Comparison of ENCODE assay signal across 29 mouse cellular contexts in genomic region chr2:124145528-124145927, GRCm38 (mm10). TPM values are rescaled to one million over a fixed set of nuclear protein-coding genes. Genes with fewer than 3 reads are reported as not detected.
DNase-seq lines count a peak whose midpoint lies in the region; ATAC-seq and TF ChIP-seq lines count a peak whose summit lies in the region.
"Had no signal": no experiment of that assay in that cellular context is flagged by ENCODE, and none has a peak within 500 bp of the region (broad histone marks: within the 10 kb centered on the region; RNA-seq: fewer than 3 reads in every experiment).

No protein-coding gene starts in this region.

- no peaks in the 10 kb centered on the region for H3K36me3 ChIP-seq in hindbrain, embryonic 11.5 days (ENCODE audit: control insufficient read depth, insufficient read depth, low read length)
- no peaks in the 10 kb centered on the region for H3K36me3 ChIP-seq in hindbrain, postnatal 0 days (ENCODE audit: insufficient read depth, low read length)
- H3K36me3 ChIP-seq: embryonic facial prominence, embryonic 12.5 days; G1E; hindbrain, embryonic 15.5 days; intestine, embryonic 15.5 days; limb, embryonic 15.5 days; liver, embryonic 15.5 days; lung, embryonic 15.5 days; stomach, embryonic 15.5 days had no signal

- H3K27ac ChIP-seq in hindbrain, embryonic 11.5 days (ENCODE audit: low read depth, low read length), result no peak overlapping the region
- H3K27ac ChIP-seq in hindbrain, postnatal 0 days, result no peak overlapping the region
- H3K27ac ChIP-seq: embryonic facial prominence, embryonic 12.5 days; forebrain, embryonic 13.5 days; hindbrain, embryonic 15.5 days; intestine, embryonic 15.5 days; limb, embryonic 15.5 days; liver, embryonic 15.5 days; lung, embryonic 15.5 days; stomach, embryonic 15.5 days had no signal

- H3K9me3 ChIP-seq in hindbrain, embryonic 11.5 days (ENCODE audit: control insufficient read depth, low read length), result no peaks in the 10 kb centered on the region
- H3K9me3 ChIP-seq in hindbrain, postnatal 0 days (ENCODE audit: low read length), result no peaks in the 10 kb centered on the region
- H3K9me3 ChIP-seq: embryonic facial prominence, embryonic 12.5 days; forebrain, embryonic 13.5 days; hindbrain, embryonic 15.5 days; intestine, embryonic 15.5 days; limb, embryonic 15.5 days; liver, embryonic 15.5 days; lung, embryonic 15.5 days; megakaryocyte, embryonic 14.5 days; stomach, embryonic 15.5 days had no signal

- TF ChIP-seq CTCF in hindbrain, postnatal 0 days (IDR thresholded peaks at IDR 0.05; ENCODE audit: low read depth), result no peak

- H3K9ac ChIP-seq in hindbrain, embryonic 11.5 days (ENCODE audit: low read depth, low read length), result no peak overlapping the region
- H3K9ac ChIP-seq in hindbrain, postnatal 0 days (replicated peaks; ENCODE audit: low read length), result no peak overlapping the region
- H3K9ac ChIP-seq: embryonic facial prominence, embryonic 12.5 days; forebrain, embryonic 13.5 days; hindbrain, embryonic 15.5 days; intestine, embryonic 15.5 days; limb, embryonic 15.5 days; liver, embryonic 15.5 days; lung, embryonic 15.5 days; stomach, embryonic 15.5 days had no signal

- WGBS in hindbrain, embryonic 11.5 days, result 5% methylated on average over 1 of the region's 1 CpGs
- 6% methylated on average over 1 of the region's 1 CpGs for WGBS in hindbrain, postnatal 0 days

- no peak overlapping the region for H3K4me3 ChIP-seq in hindbrain, embryonic 11.5 days (ENCODE audit: low read depth, low read length)
- H3K4me3 ChIP-seq in hindbrain, postnatal 0 days (ENCODE audit: low read length), result no peak overlapping the region
- H3K4me3 ChIP-seq: embryonic facial prominence, embryonic 12.5 days; forebrain, embryonic 13.5 days; hindbrain, embryonic 15.5 days; intestine, embryonic 15.5 days; limb, embryonic 15.5 days; liver, embryonic 15.5 days; lung, embryonic 15.5 days; megakaryocyte, embryonic 14.5 days; stomach, embryonic 15.5 days had no signal

- DNase-seq in embryo, embryonic 10 days (ENCODE audit: low spot score), result peak; percentile 8
- DNase-seq in embryo, embryonic 10.5 days (ENCODE audit: low spot score), result no peak
- DNase-seq in hindbrain, embryonic 11.5 days (ENCODE audit: low spot score), result peak; percentile 19
- DNase-seq in hindbrain, postnatal 0 days (ENCODE audit: low spot score), result no peak
- DNase-seq in ES-CJ7 (ENCODE audit: low read depth, low spot score), result peak; percentile 88
- peak; percentile 12 for DNase-seq in retina, embryonic 14.5 days (ENCODE audit: low spot score)
- no peak for DNase-seq in spleen, postnatal 10 days (ENCODE audit: low spot score in 2 of 2)
- DNase-seq: adrenal gland, postnatal 25 days; cerebellum, adult 8-10 months; gastrocnemius, postnatal 10 days; kidney, adult 8-10 months; kidney, postnatal 14 days; left cerebral cortex, postnatal 4 days; lung, postnatal 36 days; right cerebral cortex, adult 18-20 months; right cerebral cortex, postnatal 4 days; thymus, postnatal 36 days had no signal

- ATAC-seq in hindbrain, embryonic 11.5 days (ENCODE audit: low FRiP score), result peak; percentile 91
- no peak for ATAC-seq in hindbrain, postnatal 0 days
- ATAC-seq: forebrain, embryonic 13.5 days; intestine, embryonic 15.5 days; Patski had no signal

- no peaks in the 10 kb centered on the region for H3K27me3 ChIP-seq in hindbrain, embryonic 11.5 days (ENCODE audit: control insufficient read depth, insufficient read depth, low read length)
- H3K27me3 ChIP-seq in hindbrain, postnatal 0 days (ENCODE audit: insufficient read depth, low read length), result no peaks in the 10 kb centered on the region
- H3K27me3 ChIP-seq: embryonic facial prominence, embryonic 12.5 days; forebrain, embryonic 13.5 days; hindbrain, embryonic 15.5 days; intestine, embryonic 15.5 days; limb, embryonic 15.5 days; liver, embryonic 15.5 days; lung, embryonic 15.5 days; megakaryocyte, embryonic 14.5 days; stomach, embryonic 15.5 days had no signal

- no peak overlapping the region for H3K4me2 ChIP-seq in hindbrain, embryonic 11.5 days (replicated peaks; ENCODE audit: low read depth, low read length)
- no peak overlapping the region for H3K4me2 ChIP-seq in hindbrain, postnatal 0 days (ENCODE audit: low read depth, low read length)
- H3K4me2 ChIP-seq: embryonic facial prominence, embryonic 12.5 days; forebrain, embryonic 13.5 days; heart, embryonic 11.5 days; hindbrain, embryonic 15.5 days; intestine, embryonic 15.5 days; limb, embryonic 15.5 days; liver, embryonic 15.5 days; lung, embryonic 15.5 days; stomach, embryonic 15.5 days had no signal

- H3K4me1 ChIP-seq in hindbrain, embryonic 11.5 days (replicated peaks; ENCODE audit: control insufficient read depth, insufficient read depth, low read length), result no peaks in the 10 kb centered on the region
- H3K4me1 ChIP-seq in hindbrain, postnatal 0 days (ENCODE audit: insufficient read depth, low read length), result no peaks in the 10 kb centered on the region
- H3K4me1 ChIP-seq: embryonic facial prominence, embryonic 12.5 days; hindbrain, embryonic 15.5 days; intestine, embryonic 15.5 days; limb, embryonic 15.5 days; liver, embryonic 15.5 days; lung, embryonic 15.5 days; megakaryocyte, embryonic 14.5 days; stomach, embryonic 15.5 days had no signal

RNA-seq across cellular contexts. Expression of gene Sema6d, which starts 55.8 kb away (rescaled TPM):
- 20.9 and 26.2 TPM in 2 replicates for polyA plus RNA-seq in hindbrain, embryonic 11.5 days (2014; fragmentation: Nextera tagmentation; extraction: Ambion mirVana)
- 88.1 and 90.0 TPM in 2 replicates for total RNA-seq in hindbrain, postnatal 0 days (2014; rRNA removed)
- 31.2 and 32.4 TPM in 2 replicates for polyA plus RNA-seq in hindbrain, postnatal 0 days (2015; fragmentation: Nextera tagmentation; extraction: Ambion mirVana)
- polyA plus RNA-seq: G1E had no signal

Comparison
In these comparisons a context has a peak if more than half of its experiments do, and no peak if none do; other contexts are left out.
1. DNase-seq: peak in embryo, embryonic 10 days (single experiment), hindbrain, embryonic 11.5 days (single experiment), ES-CJ7 (single experiment) and retina, embryonic 14.5 days (single experiment); none in embryo, embryonic 10.5 days (single experiment), hindbrain, postnatal 0 days (single experiment) and spleen, postnatal 10 days (0 of 2).